Mouse (Mus musculus) myocyte (in vitro differentiated cells): Measurements from ENCODE around the gene Fam163a.

Experiments used
- E2F4 ChIP-seq: IDR thresholded peaks from one replicate; pipeline ENCODE4 v1.6.1; 2011; ENCODE audit warnings: mild to moderate bottlenecking, control low read depth, moderate library complexity; ENCODE audit not compliant: insufficient read depth
- MAX ChIP-seq: IDR thresholded peaks from one replicate; pipeline ENCODE4 v1.6.1; 2011; ENCODE audit warnings: low read depth, mild to moderate bottlenecking, control low read depth
- MYOG ChIP-seq, 3 experiments: IDR thresholded peaks; one replicate each; pipeline ENCODE4 v1.6.1; 2011; ENCODE audit warnings: control low read depth in 2 of 3, low read depth in 2 of 3, mild to moderate bottlenecking in 2 of 3; ENCODE audit not compliant: insufficient read length in 2 of 3, control insufficient read depth in 1 of 3, insufficient read depth in 1 of 3
- POLR2A ChIP-seq: IDR thresholded peaks from one replicate; pipeline ENCODE4 v1.6.1; 2011; ENCODE audit warnings: low read depth, mild to moderate bottlenecking, control low read depth, moderate library complexity; ENCODE audit not compliant: insufficient read length
- SRF ChIP-seq: IDR thresholded peaks from one replicate; pipeline ENCODE4 v1.6.1; 2011; ENCODE audit warnings: low read depth; ENCODE audit not compliant: control insufficient read depth, insufficient read length
- TCF12 ChIP-seq: IDR thresholded peaks from one replicate; pipeline ENCODE4 v1.6.1; 2011; ENCODE audit warnings: mild to moderate bottlenecking, control low read depth; ENCODE audit not compliant: poor library complexity, insufficient read depth, severe bottlenecking
- TCF3 ChIP-seq: IDR thresholded peaks from one replicate; pipeline ENCODE4 v1.6.1; 2011; ENCODE audit warnings: low read depth, control low read depth; ENCODE audit not compliant: insufficient read length
- USF1 ChIP-seq: IDR thresholded peaks from one replicate; pipeline ENCODE4 v1.6.1; 2011; ENCODE audit warnings: low read depth, mild to moderate bottlenecking, control low read depth, moderate library complexity

- TF ChIP-seq USF1 (no peak), POLR2A (no peak), SRF (no peak), E2F4 (no peak), TCF12 (no peak), MAX (no peak), MYOG (IDR thresholded peaks at IDR 0.05; ENCODE audit: control insufficient read depth in 1 of 3, insufficient read depth in 1 of 3, insufficient read length in 2 of 3, low read depth in 2 of 3) (no peak), TCF3 (no peak)
These were observed 37.0 kb upstream of the Fam163a start for GRCm38 (mm10) chr1:156241713-156242348.
